Comparison of ENCODE assay signal across 8 mouse cellular contexts in genomic region chr15:10715139-10715505, GRCm38 (mm10). TPM values are rescaled to one million over a fixed set of nuclear protein-coding genes. Genes with fewer than 3 reads are reported as not detected.
DNase-seq lines count a peak whose midpoint lies in the region; ATAC-seq lines count a peak whose summit lies in the region.

No protein-coding gene starts in this region.

- no peaks in the 10 kb centered on the region for H3K27me3 ChIP-seq in forebrain, embryonic 15.5 days
- no peaks in the 10 kb centered on the region for H3K27me3 ChIP-seq in lung, embryonic 15.5 days

- H3K4me3 ChIP-seq in forebrain, embryonic 15.5 days = peak overlapping the region; percentile 95
- peak overlapping the region; percentile 82 for H3K4me3 ChIP-seq in lung, embryonic 15.5 days

- WGBS in forebrain, embryonic 15.5 days = under 1% methylated on average over 10 of the region's 10 CpGs
- WGBS in lung, embryonic 15.5 days = under 1% methylated on average over 10 of the region's 10 CpGs

- no peaks in the 10 kb centered on the region for H3K9me3 ChIP-seq in forebrain, embryonic 15.5 days
- no peaks in the 10 kb centered on the region for H3K9me3 ChIP-seq in lung, embryonic 15.5 days

- peak; percentile 39 for DNase-seq in urinary bladder, postnatal 14 days (ENCODE audit: low spot score)
- DNase-seq in urinary bladder, adult 2 months (ENCODE audit: low spot score) = no peak
- peak; percentile 66 to 71 for DNase-seq in kidney, adult 8-10 months
- peak; percentile 24 for DNase-seq in ovary, postnatal 14 days (ENCODE audit: low spot score)
- DNase-seq in right cerebral cortex, postnatal 25 days = no peak
- no peak for DNase-seq in left cerebral cortex, adult 18-20 months (ENCODE audit: low spot score in 2 of 2)

- peak overlapping the region; percentile 99 for H3K4me2 ChIP-seq in forebrain, embryonic 15.5 days (replicated peaks)
- peak overlapping the region; percentile 87 for H3K4me2 ChIP-seq in lung, embryonic 15.5 days

- H3K36me3 ChIP-seq in forebrain, embryonic 15.5 days = no peaks in the 10 kb centered on the region
- no peaks in the 10 kb centered on the region for H3K36me3 ChIP-seq in lung, embryonic 15.5 days

- H3K9ac ChIP-seq in forebrain, embryonic 15.5 days (replicated peaks) = peak overlapping the region; percentile 93; the same call in 1 of the 2 replicates
- peak overlapping the region; percentile 87 for H3K9ac ChIP-seq in lung, embryonic 15.5 days

- peaks cover 36% of the 10 kb centered on the region for H3K4me1 ChIP-seq in forebrain, embryonic 15.5 days
- H3K4me1 ChIP-seq in lung, embryonic 15.5 days = peaks cover 24% of the 10 kb centered on the region; the same call in 1 of the 2 replicates

- ATAC-seq in forebrain, embryonic 15.5 days (replicated peaks) = peak; percentile 34
- peak; percentile 42; the same call in 1 of the 2 replicates for ATAC-seq in lung, embryonic 15.5 days (ENCODE audit: borderline replicate concordance, extremely low read depth, low FRiP score, low TSS enrichment)

- H3K27ac ChIP-seq in forebrain, embryonic 15.5 days (replicated peaks) = peak overlapping the region; percentile 80; the same call in 1 of the 2 replicates
- peak overlapping the region; percentile 89 for H3K27ac ChIP-seq in lung, embryonic 15.5 days

RNA-seq across cellular contexts. Expression of gene Rai14, which starts 0.7 kb away (rescaled TPM):
- 20.0 and 28.6 TPM in 2 replicates for polyA plus RNA-seq in urinary bladder, adult 2 months (2012; rRNA removed)
- polyA plus RNA-seq in forebrain, embryonic 15.5 days (2015; fragmentation: Nextera tagmentation; extraction: Ambion mirVana) = 37.4 and 38.2 TPM in 2 replicates
- polyA plus RNA-seq in lung, embryonic 15.5 days (2015; fragmentation: Nextera tagmentation; extraction: Ambion mirVana) = 60.5 and 69.9 TPM in 2 replicates
- total RNA-seq in left cerebral cortex, adult 18-20 months (2021) = 10 to 100 TPM in 1 of 2 experiments, 1 to 10 TPM in 1; 7.3 to 11.1 TPM

Comparison
In these comparisons a context has a peak if more than half of its experiments do, and no peak if none do; other contexts are left out.
1. DNase-seq: peak in urinary bladder, postnatal 14 days (single experiment), kidney, adult 8-10 months (2 of 2) and ovary, postnatal 14 days (single experiment); none in urinary bladder, adult 2 months (single experiment), right cerebral cortex, postnatal 25 days (single experiment) and left cerebral cortex, adult 18-20 months (0 of 2).